Mouse (Mus musculus) brain, embryonic 14.5 days (tissue): ENCODE measurements at regions not wholly inside any gene's neighbourhood (a gene's known extent, or its start where the extent isn't known, plus 50 kb on each side); places are given as distances from the start of the nearest gene placed in this dataset.

Experiments used
- CTCF ChIP-seq: fragments of 200-500 bp; IDR thresholded peaks from 2 replicates; pipeline ENCODE4 v1.5.1; 2012; ENCODE audit warnings: inconsistent platforms, mild to moderate bottlenecking, moderate library complexity, borderline replicate concordance; ENCODE audit not compliant: insufficient read depth, insufficient read length; ENCODE audit errors: extremely low read depth
- POLR2A ChIP-seq: fragments of 200-500 bp; IDR thresholded peaks from 2 replicates; pipeline ENCODE4 v1.6.1; 2012; ENCODE audit warnings: mild to moderate bottlenecking, inconsistent platforms, borderline replicate concordance; ENCODE audit not compliant: poor library complexity, insufficient read depth, insufficient read length, severe bottlenecking; ENCODE audit errors: extremely low read depth

- TF ChIP-seq CTCF (no peak), POLR2A (no peak)
Measured at GRCm38 (mm10) chr10:21696671-21697070, 103.7 kb downstream of the 1700020N01Rik start.
